Mouse (Mus musculus) kidney, adult 2 months (tissue): Measurements from ENCODE around the gene Slc17a2.

Experiments used
- CTCF ChIP-seq: fragments of 200-500 bp; conservative IDR thresholded peaks from 2 replicates; pipeline ENCODE4 v1.5.1; 2011; ENCODE audit warnings: low read depth, mild to moderate bottlenecking, control low read depth, low read length, moderate library complexity, mixed read lengths; ENCODE audit not compliant: insufficient read depth, insufficient read length
- POLR2A ChIP-seq: fragments of 200-500 bp; IDR thresholded peaks from one replicate; pipeline ENCODE4 v1.6.1; 2011; ENCODE audit warnings: low read depth, low read length, control low read depth

GRCm38 (mm10) chr13:23760240-23760971 is 46.4 kb upstream of the Slc17a2 start:
- no peak for TF ChIP-seq POLR2A
- no peak for TF ChIP-seq CTCF
